Mouse (Mus musculus): ENCODE data around the gene Slc38a3. TPM values are rescaled to one million over a fixed set of nuclear protein-coding genes. Genes with fewer than 3 reads are reported as not detected.

Gene Slc38a3
- polyA plus RNA-seq, 1 experiment from 2014 or later, result 30.4 TPM

DNA sequence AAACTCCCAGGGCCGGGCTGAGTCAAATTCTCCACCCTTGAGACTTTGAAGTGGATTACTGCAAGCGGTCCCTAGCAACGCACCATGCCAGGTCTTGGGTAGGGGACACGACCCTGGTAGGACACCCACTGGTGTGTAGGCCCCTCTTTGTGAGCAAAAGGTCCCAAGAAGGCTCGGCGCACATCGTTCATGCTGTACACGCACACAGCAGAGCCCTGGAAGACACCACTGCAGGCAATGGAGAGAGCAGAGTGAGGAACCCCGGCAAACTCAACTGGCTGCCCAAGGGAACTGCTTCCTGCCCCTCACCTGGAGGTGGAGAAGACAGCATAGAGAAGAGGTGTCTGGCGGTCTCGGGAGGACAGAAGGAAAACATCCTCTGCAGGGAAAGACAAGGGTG is 68.1 kb downstream of the Slc38a3 start:
- no peak for ATAC-seq
- Histone ChIP-seq H3K4me1 (replicated peaks; ENCODE audit: control insufficient read depth, insufficient read depth, low read length) (peaks cover 9% of the 10 kb centered on the region), H3K27me3 (replicated peaks; ENCODE audit: control insufficient read depth, insufficient read depth, low read length) (no peaks in the 10 kb centered on the region), H3K36me3 (ENCODE audit: control insufficient read depth, insufficient read depth) (no peaks in the 10 kb centered on the region), H3K4me2 (ENCODE audit: low read length) (no peak overlapping the region), H3K4me3 (replicated peaks; ENCODE audit: low read length) (no peak overlapping the region), H3K9ac (replicated peaks; ENCODE audit: low read depth, low read length) (no peak overlapping the region), H3K27ac (ENCODE audit: low read length) (no peak overlapping the region), H3K9me3 (ENCODE audit: control insufficient read depth, low read length) (no peaks in the 10 kb centered on the region)
- 91% methylated on average over 11 of the region's 11 CpGs for WGBS

DNA sequence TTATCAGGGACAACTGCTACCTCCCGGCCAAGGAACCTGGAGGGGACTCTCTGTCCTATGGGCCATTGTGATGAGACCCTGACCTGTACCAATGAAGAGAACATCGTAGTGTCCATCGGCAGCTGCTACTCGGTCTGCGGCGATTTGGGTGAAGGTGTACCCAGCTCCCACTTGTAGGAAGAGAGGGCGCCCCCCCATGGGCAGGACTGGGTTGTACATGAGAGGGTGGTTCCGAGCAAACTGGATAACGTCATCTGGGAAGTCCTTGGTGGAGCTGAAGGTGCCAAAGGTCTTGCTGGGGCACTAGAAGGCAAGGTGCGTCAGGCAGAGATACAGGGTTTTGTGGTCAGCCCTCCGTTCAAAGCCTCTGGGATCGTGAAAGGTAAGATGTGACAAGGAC is 68.6 kb downstream of the Slc38a3 start:
- WGBS, result 80% methylated on average over 12 of the region's 12 CpGs
- ATAC-seq, result no peak
- no peak overlapping the region for H3K4me2 ChIP-seq (ENCODE audit: low read length)
- H3K4me1 ChIP-seq (replicated peaks; ENCODE audit: control insufficient read depth, insufficient read depth, low read length), result peaks cover 9% of the 10 kb centered on the region
- no peak overlapping the region for H3K4me3 ChIP-seq (replicated peaks; ENCODE audit: low read length)
- no peaks in the 10 kb centered on the region for H3K36me3 ChIP-seq (ENCODE audit: control insufficient read depth, insufficient read depth)
- no peak overlapping the region for H3K27ac ChIP-seq (ENCODE audit: low read length)
- no peaks in the 10 kb centered on the region for H3K9me3 ChIP-seq (ENCODE audit: control insufficient read depth, low read length)
- H3K9ac ChIP-seq (replicated peaks; ENCODE audit: low read depth, low read length), result no peak overlapping the region; the same call in 1 of the 2 replicates
- H3K27me3 ChIP-seq (replicated peaks; ENCODE audit: control insufficient read depth, insufficient read depth, low read length), result no peaks in the 10 kb centered on the region

Other genes starting within 250 kb of the Slc38a3 start
- 41.9 and 44.5 TPM in 2 replicates for gene Tmem115, start 135.6 kb downstream of the Slc38a3 start, polyA plus RNA-seq (2015; fragmentation: Nextera tagmentation; extraction: Ambion mirVana)
- gene Cyb561d2, start 127.3 kb downstream of the Slc38a3 start, polyA plus RNA-seq (2015; fragmentation: Nextera tagmentation; extraction: Ambion mirVana), result 35.7 and 38.5 TPM in 2 replicates
- gene Nprl2, start 127.3 kb downstream of the Slc38a3 start, polyA plus RNA-seq (2015; fragmentation: Nextera tagmentation; extraction: Ambion mirVana), result 88.4 and 89.8 TPM in 2 replicates
- gene Zmynd10, start 122.2 kb downstream of the Slc38a3 start, polyA plus RNA-seq (2015; fragmentation: Nextera tagmentation; extraction: Ambion mirVana), result 2.2 and 3.2 TPM in 2 replicates
- gene Rassf1, start 118.0 kb downstream of the Slc38a3 start, polyA plus RNA-seq (2015; fragmentation: Nextera tagmentation; extraction: Ambion mirVana), result 43.4 and 45.4 TPM in 2 replicates
- gene Tusc2, start 106.3 kb downstream of the Slc38a3 start, polyA plus RNA-seq (2015; fragmentation: Nextera tagmentation; extraction: Ambion mirVana), result 93.2 and 98.5 TPM in 2 replicates
- 69.7 and 74.5 TPM in 2 replicates for gene Hyal2, start 101.6 kb downstream of the Slc38a3 start, polyA plus RNA-seq (2015; fragmentation: Nextera tagmentation; extraction: Ambion mirVana)
- gene Hyal1, start 92.6 kb downstream of the Slc38a3 start, polyA plus RNA-seq (2015; fragmentation: Nextera tagmentation; extraction: Ambion mirVana), result 6.9 and 7.2 TPM in 2 replicates
- 16.2 and 16.9 TPM in 2 replicates for gene Naa80, start 90.6 kb downstream of the Slc38a3 start, polyA plus RNA-seq (2015; fragmentation: Nextera tagmentation; extraction: Ambion mirVana)
- gene Hyal3, start 88.7 kb downstream of the Slc38a3 start, polyA plus RNA-seq (2015; fragmentation: Nextera tagmentation; extraction: Ambion mirVana), result 1.4 TPM in 2 replicates
- 14.4 and 16.8 TPM in 2 replicates for gene Ifrd2, start 81.9 kb downstream of the Slc38a3 start, polyA plus RNA-seq (2015; fragmentation: Nextera tagmentation; extraction: Ambion mirVana)
- 2.3 and 3.0 TPM in 2 replicates for gene Sema3b, start 60.3 kb downstream of the Slc38a3 start, polyA plus RNA-seq (2015; fragmentation: Nextera tagmentation; extraction: Ambion mirVana)
- 299 and 316 TPM in 2 replicates for gene Gnai2, start 34.2 kb downstream of the Slc38a3 start, polyA plus RNA-seq (2015; fragmentation: Nextera tagmentation; extraction: Ambion mirVana)
- 1.2 and 1.4 TPM in 2 replicates for gene Gnat1, start 10.2 kb upstream of the Slc38a3 start, polyA plus RNA-seq (2015; fragmentation: Nextera tagmentation; extraction: Ambion mirVana)
- gene Sema3f, start 40.9 kb upstream of the Slc38a3 start, polyA plus RNA-seq (2015; fragmentation: Nextera tagmentation; extraction: Ambion mirVana), result 11.0 and 14.9 TPM in 2 replicates
- 294 and 303 TPM in 2 replicates for gene Rbm5, start 101.5 kb upstream of the Slc38a3 start, polyA plus RNA-seq (2015; fragmentation: Nextera tagmentation; extraction: Ambion mirVana)
- 115 and 140 TPM in 2 replicates for gene Rbm6, start 203.7 kb upstream of the Slc38a3 start, polyA plus RNA-seq (2015; fragmentation: Nextera tagmentation; extraction: Ambion mirVana)
- gene Mon1a, start 218.6 kb upstream of the Slc38a3 start, polyA plus RNA-seq (2015; fragmentation: Nextera tagmentation; extraction: Ambion mirVana), result 24.8 and 25.2 TPM in 2 replicates
- 0.91 and 1.3 TPM in 2 replicates for gene Mst1r, start 237.3 kb upstream of the Slc38a3 start, polyA plus RNA-seq (2015; fragmentation: Nextera tagmentation; extraction: Ambion mirVana)

All from forebrain, embryonic 16.5 days (tissue).